Mouse (Mus musculus): ENCODE measurements around the gene Heatr6. TPM values are rescaled to one million over a fixed set of nuclear protein-coding genes. Genes with fewer than 3 reads are reported as not detected.

Gene Heatr6
- polyA plus RNA-seq, 1 experiment, result 17.4 TPM

GRCm38 (mm10) chr11:83728757-83729432, 24.6 kb upstream of the Heatr6 start:
- WGBS, result 65% methylated on average over 3 of the region's 3 CpGs
- Histone ChIP-seq H3K27me3 (ENCODE audit: control insufficient read depth, insufficient read depth, low read length) (no peaks in the 10 kb centered on the region), H3K4me3 (replicated peaks; ENCODE audit: insufficient read depth, low read depth, low read length) (no peak overlapping the region), H3K4me1 (ENCODE audit: control insufficient read depth, insufficient read depth, low read length) (no peaks in the 10 kb centered on the region), H3K27ac (ENCODE audit: insufficient read depth, low read length) (no peak overlapping the region)
- TF ChIP-seq POLR2A (IDR thresholded peaks at IDR 0.05; ENCODE audit: borderline replicate concordance, insufficient read depth, low read length) (no peak), CTCF (IDR thresholded peaks at IDR 0.05; ENCODE audit: borderline replicate concordance, insufficient read depth, low read depth, low read length) (no peak)
- no peak for DNase-seq

GRCm38 (mm10) chr11:83731116-83731515, 22.4 kb upstream of the Heatr6 start:
- DNase-seq, result no peak
- TF ChIP-seq POLR2A (IDR thresholded peaks at IDR 0.05; ENCODE audit: borderline replicate concordance, insufficient read depth, low read length) (no peak), CTCF (IDR thresholded peaks at IDR 0.05; ENCODE audit: borderline replicate concordance, insufficient read depth, low read depth, low read length) (no peak)
- 97% methylated on average over 1 of the region's 1 CpGs for WGBS
- Histone ChIP-seq H3K27me3 (ENCODE audit: control insufficient read depth, insufficient read depth, low read length) (no peaks in the 10 kb centered on the region), H3K4me3 (replicated peaks; ENCODE audit: insufficient read depth, low read depth, low read length) (no peak overlapping the region), H3K27ac (ENCODE audit: insufficient read depth, low read length) (no peak overlapping the region), H3K4me1 (ENCODE audit: control insufficient read depth, insufficient read depth, low read length) (no peaks in the 10 kb centered on the region)

GRCm38 (mm10) chr11:83733071-83733640, 20.3 kb upstream of the Heatr6 start:
- H3K4me1 ChIP-seq (ENCODE audit: control insufficient read depth, insufficient read depth, low read length), result no peaks in the 10 kb centered on the region
- no peak overlapping the region for H3K27ac ChIP-seq (ENCODE audit: insufficient read depth, low read length)
- no peak for DNase-seq
- no peak overlapping the region for H3K4me3 ChIP-seq (replicated peaks; ENCODE audit: insufficient read depth, low read depth, low read length)
- WGBS, result 73% methylated on average over 5 of the region's 5 CpGs
- TF ChIP-seq CTCF (IDR thresholded peaks at IDR 0.05; ENCODE audit: borderline replicate concordance, insufficient read depth, low read depth, low read length) (no peak), POLR2A (IDR thresholded peaks at IDR 0.05; ENCODE audit: borderline replicate concordance, insufficient read depth, low read length) (no peak)
- H3K27me3 ChIP-seq (ENCODE audit: control insufficient read depth, insufficient read depth, low read length), result no peaks in the 10 kb centered on the region

GRCm38 (mm10) chr11:83734215-83734614, 19.3 kb upstream of the Heatr6 start:
- Histone ChIP-seq H3K27me3 (ENCODE audit: control insufficient read depth, insufficient read depth, low read length) (no peaks in the 10 kb centered on the region), H3K4me1 (ENCODE audit: control insufficient read depth, insufficient read depth, low read length) (no peaks in the 10 kb centered on the region), H3K4me3 (replicated peaks; ENCODE audit: insufficient read depth, low read depth, low read length) (no peak overlapping the region), H3K27ac (ENCODE audit: insufficient read depth, low read length) (no peak overlapping the region)
- 90% methylated on average over 1 of the region's 1 CpGs for WGBS
- DNase-seq, result no peak
- no peak for TF ChIP-seq POLR2A (IDR thresholded peaks at IDR 0.05; ENCODE audit: borderline replicate concordance, insufficient read depth, low read length)
- TF ChIP-seq CTCF (IDR thresholded peaks at IDR 0.05; ENCODE audit: borderline replicate concordance, insufficient read depth, low read depth, low read length), result no peak

- H3K27ac ChIP-seq (ENCODE audit: insufficient read depth, low read length), result no peak overlapping the region
- TF ChIP-seq CTCF (IDR thresholded peaks at IDR 0.05; ENCODE audit: borderline replicate concordance, insufficient read depth, low read depth, low read length) (no peak), POLR2A (IDR thresholded peaks at IDR 0.05; ENCODE audit: borderline replicate concordance, insufficient read depth, low read length) (no peak)
- 67% methylated on average over 2 of the region's 2 CpGs for WGBS
- H3K4me3 ChIP-seq (replicated peaks; ENCODE audit: insufficient read depth, low read depth, low read length), result no peak overlapping the region
- DNase-seq, result no peak
- no peaks in the 10 kb centered on the region for H3K4me1 ChIP-seq (ENCODE audit: control insufficient read depth, insufficient read depth, low read length)
- no peaks in the 10 kb centered on the region for H3K27me3 ChIP-seq (ENCODE audit: control insufficient read depth, insufficient read depth, low read length)
Observed at GRCm38 (mm10) chr11:83735881-83736280, 17.6 kb upstream of the Heatr6 start.

GRCm38 (mm10) chr11:83737109-83737558, 16.4 kb upstream of the Heatr6 start:
- Histone ChIP-seq H3K4me1 (ENCODE audit: control insufficient read depth, insufficient read depth, low read length) (no peaks in the 10 kb centered on the region), H3K27me3 (ENCODE audit: control insufficient read depth, insufficient read depth, low read length) (no peaks in the 10 kb centered on the region), H3K4me3 (replicated peaks; ENCODE audit: insufficient read depth, low read depth, low read length) (no peak overlapping the region), H3K27ac (ENCODE audit: insufficient read depth, low read length) (no peak overlapping the region)
- WGBS, result 81% methylated on average over 3 of the region's 3 CpGs
- no peak for DNase-seq
- TF ChIP-seq CTCF (IDR thresholded peaks at IDR 0.05; ENCODE audit: borderline replicate concordance, insufficient read depth, low read depth, low read length) (no peak), POLR2A (IDR thresholded peaks at IDR 0.05; ENCODE audit: borderline replicate concordance, insufficient read depth, low read length) (no peak)

- TF ChIP-seq CTCF (IDR thresholded peaks at IDR 0.05; ENCODE audit: borderline replicate concordance, insufficient read depth, low read depth, low read length) (peak; percentile 90), POLR2A (IDR thresholded peaks at IDR 0.05; ENCODE audit: borderline replicate concordance, insufficient read depth, low read length) (no peak)
- Histone ChIP-seq H3K4me3 (replicated peaks; ENCODE audit: insufficient read depth, low read depth, low read length) (no peak overlapping the region), H3K27ac (ENCODE audit: insufficient read depth, low read length) (no peak overlapping the region), H3K4me1 (ENCODE audit: control insufficient read depth, insufficient read depth, low read length) (no peaks in the 10 kb centered on the region), H3K27me3 (ENCODE audit: control insufficient read depth, insufficient read depth, low read length) (no peaks in the 10 kb centered on the region)
- WGBS, result 22% methylated on average over 5 of the region's 5 CpGs
- peak; percentile 44 to 76 for DNase-seq
Observed at GRCm38 (mm10) chr11:83739241-83739640, 14.3 kb upstream of the Heatr6 start.

- Histone ChIP-seq H3K4me3 (replicated peaks; ENCODE audit: insufficient read depth, low read depth, low read length) (no peak overlapping the region), H3K27me3 (ENCODE audit: control insufficient read depth, insufficient read depth, low read length) (no peaks in the 10 kb centered on the region), H3K27ac (ENCODE audit: insufficient read depth, low read length) (no peak overlapping the region), H3K4me1 (ENCODE audit: control insufficient read depth, insufficient read depth, low read length) (no peaks in the 10 kb centered on the region)
- DNase-seq, result no peak
- 78% methylated on average over 4 of the region's 4 CpGs for WGBS
- TF ChIP-seq CTCF (IDR thresholded peaks at IDR 0.05; ENCODE audit: borderline replicate concordance, insufficient read depth, low read depth, low read length), result no peak
- no peak for TF ChIP-seq POLR2A (IDR thresholded peaks at IDR 0.05; ENCODE audit: borderline replicate concordance, insufficient read depth, low read length)
Observed at GRCm38 (mm10) chr11:83740443-83740991, 13.0 kb upstream of the Heatr6 start.
